Mouse (Mus musculus): ENCODE measurements around the gene Hoxb9. TPM values are rescaled to one million over a fixed set of nuclear protein-coding genes. Genes with fewer than 3 reads are reported as not detected.

Hoxb9 gene
- polyA plus RNA-seq, 1 experiment from 2014 or later: 7.2 TPM

DNA sequence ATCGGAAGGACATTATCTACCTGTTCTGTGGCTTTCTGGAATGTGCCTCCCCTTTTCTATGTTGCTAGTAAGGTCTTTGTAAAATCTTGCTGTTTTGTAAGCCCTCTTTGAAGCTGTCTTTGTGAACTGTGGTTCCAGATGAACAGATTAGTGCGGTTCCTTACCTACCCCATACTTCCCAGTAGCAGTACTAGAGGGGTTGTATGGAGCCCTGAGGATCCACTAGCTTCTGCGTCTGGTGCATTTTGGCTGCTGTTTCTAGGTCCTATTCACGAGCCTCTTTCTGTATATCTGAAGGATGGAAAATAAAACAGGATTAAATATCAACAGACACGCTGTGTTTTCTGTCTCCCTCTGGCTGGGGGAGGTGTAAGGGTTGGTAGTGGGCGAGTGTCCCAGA is 18.6 kb downstream of the Hoxb9 start:
- peak overlapping the region; percentile 95 for H3K27ac ChIP-seq
- ATAC-seq (ENCODE audit: low FRiP score): no peak
- H3K27me3 ChIP-seq: peaks cover 96% of the 10 kb centered on the region
- H3K9ac ChIP-seq: peak overlapping the region; percentile 60
- peak overlapping the region; percentile 48 for H3K4me3 ChIP-seq
- H3K9me3 ChIP-seq: no peaks in the 10 kb centered on the region
- H3K4me1 ChIP-seq (replicated peaks): peaks cover 3% of the 10 kb centered on the region; the same call in 1 of the 2 replicates
- peak overlapping the region; percentile 54 for H3K4me2 ChIP-seq
- H3K36me3 ChIP-seq: no peaks in the 10 kb centered on the region
- 13% methylated on average over 6 of the region's 6 CpGs for WGBS

- Histone ChIP-seq H3K27me3 (peaks cover 96% of the 10 kb centered on the region), H3K4me3 (peak overlapping the region; percentile 57), H3K4me2 (peak overlapping the region; percentile 54), H3K9me3 (no peaks in the 10 kb centered on the region), H3K27ac (peak overlapping the region; percentile 95), H3K9ac (peak overlapping the region; percentile 65), H3K4me1 (replicated peaks) (0 out of 2 replicates have a peak, but pooled peaks cover 3% of the 10 kb centered on the region), H3K36me3 (no peaks in the 10 kb centered on the region)
- no peak for ATAC-seq (ENCODE audit: low FRiP score)
- 5% methylated on average over 17 of the region's 17 CpGs for WGBS
Measured at GRCm38 (mm10) chr11:96290705-96291355, 19.6 kb downstream of the Hoxb9 start.

DNA sequence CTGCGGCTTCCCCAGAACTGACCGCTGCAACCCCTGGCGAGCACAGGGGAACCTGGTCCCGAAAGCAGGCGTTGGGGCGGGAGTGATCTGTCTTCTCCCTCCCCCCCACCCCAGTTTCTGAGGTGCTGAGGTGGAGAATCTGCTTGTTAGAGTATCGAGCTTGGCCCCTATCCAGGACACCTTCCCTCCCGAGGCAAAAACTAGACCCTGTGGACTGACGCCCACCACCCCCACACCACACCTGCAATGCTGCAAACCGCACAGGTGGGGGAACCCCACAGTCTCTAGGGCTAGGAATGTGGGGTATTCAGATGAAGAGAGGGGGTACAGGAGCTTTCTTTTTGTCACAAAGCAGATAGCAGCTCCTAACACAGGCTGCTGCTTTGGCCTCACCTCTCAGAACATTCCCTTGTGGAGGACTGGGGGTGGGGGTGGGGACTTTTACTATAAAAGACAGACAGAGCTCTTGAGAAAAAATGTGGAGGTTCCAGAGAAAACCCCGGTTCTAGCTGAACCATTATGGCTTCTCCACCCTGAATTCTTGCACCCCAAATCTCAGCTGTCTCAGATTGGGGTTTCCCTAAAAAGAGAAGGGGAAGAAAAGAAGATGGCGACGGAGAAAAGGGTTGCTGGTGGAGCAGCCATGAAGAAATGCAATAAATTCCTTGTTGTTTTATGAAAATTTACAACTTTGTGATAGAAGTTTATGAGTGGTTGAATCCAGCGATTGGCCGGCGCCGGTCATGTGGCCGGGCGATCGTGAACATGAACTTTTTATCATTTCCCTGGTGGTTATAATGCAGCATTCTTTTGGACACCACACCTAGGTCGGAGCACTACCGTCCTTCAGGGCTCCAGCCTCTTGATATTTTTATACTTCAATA is 20.7 kb downstream of the Hoxb9 start, which contains the start of gene Hoxb6:
TSS of gene Hoxb6 (plus strand) at position 796 of the 884 bp plus-strand sequence.
- Histone ChIP-seq H3K9me3 (no peaks in the 10 kb centered on the region), H3K27ac (peak within 1 kb of the TSS; percentile 100), H3K4me3 (peak within 1 kb of the TSS; percentile 57), H3K4me2 (peak within 1 kb of the TSS; percentile 54), H3K36me3 (no peaks in the 10 kb centered on the region), H3K9ac (peak within 1 kb of the TSS; percentile 99), H3K27me3 (peaks cover 96% of the 10 kb centered on the region), H3K4me1 (replicated peaks) (no peaks in the 10 kb centered on the region)
- no peak for ATAC-seq (ENCODE audit: low FRiP score)
- WGBS: 5% methylated on average over 22 of the region's 22 CpGs

- Histone ChIP-seq H3K4me2 (peak overlapping the region; percentile 15; the same call in 1 of the 2 replicates), H3K9ac (peak overlapping the region; percentile 99), H3K4me1 (replicated peaks) (no peaks in the 10 kb centered on the region), H3K27ac (peak overlapping the region; percentile 100), H3K9me3 (no peaks in the 10 kb centered on the region), H3K36me3 (no peaks in the 10 kb centered on the region), H3K27me3 (peaks cover 96% of the 10 kb centered on the region), H3K4me3 (peak overlapping the region; percentile 57)
- WGBS: 4% methylated on average over 12 of the region's 12 CpGs
- ATAC-seq (ENCODE audit: low FRiP score): no peak
Measured at GRCm38 (mm10) chr11:96292565-96293301, 21.5 kb downstream of the Hoxb9 start.

DNA sequence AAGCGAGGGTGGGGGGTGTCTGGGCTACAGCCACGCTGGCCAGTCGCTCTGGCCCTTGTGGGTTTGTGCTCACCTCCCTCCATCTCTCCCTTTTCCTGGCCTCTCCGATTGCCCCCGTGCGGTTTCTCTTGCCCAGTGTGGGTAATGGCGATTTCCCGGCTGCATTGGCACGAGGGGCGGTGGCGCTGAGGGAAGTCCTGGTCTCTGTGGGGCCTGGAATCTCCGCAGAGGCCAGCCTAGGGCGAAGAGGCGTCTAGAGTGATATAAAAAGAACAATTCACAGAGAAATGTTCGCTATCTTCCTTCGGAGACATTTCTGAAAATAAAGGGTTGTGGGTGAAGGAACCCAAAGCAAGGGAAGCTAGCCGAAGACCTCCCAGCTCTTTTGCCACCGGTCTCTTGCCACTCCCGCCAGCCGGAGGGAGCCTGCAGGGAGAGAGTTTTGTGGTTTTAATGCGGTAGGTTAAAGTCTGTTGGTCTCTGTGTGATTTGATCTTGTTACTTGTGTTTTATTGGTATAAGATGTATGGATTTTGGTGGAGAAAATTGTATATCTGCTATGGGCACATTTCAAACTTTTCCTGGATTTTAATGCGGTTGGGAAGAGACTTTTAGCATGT is 22.2 kb downstream of the Hoxb9 start:
- peaks cover 96% of the 10 kb centered on the region for H3K27me3 ChIP-seq
- H3K4me1 ChIP-seq (replicated peaks): no peaks in the 10 kb centered on the region
- peak overlapping the region; percentile 100 for H3K27ac ChIP-seq
- H3K9me3 ChIP-seq: no peaks in the 10 kb centered on the region
- H3K4me2 ChIP-seq: peak overlapping the region; percentile 15; the same call in 1 of the 2 replicates
- peak overlapping the region; percentile 57 for H3K4me3 ChIP-seq
- no peaks in the 10 kb centered on the region for H3K36me3 ChIP-seq
- no peak for ATAC-seq (ENCODE audit: low FRiP score)
- H3K9ac ChIP-seq: peak overlapping the region; percentile 99
- WGBS: 4% methylated on average over 22 of the region's 22 CpGs

- Histone ChIP-seq H3K27me3 (peaks cover 93% of the 10 kb centered on the region), H3K27ac (peak overlapping the region; percentile 100), H3K9ac (peak overlapping the region; percentile 99), H3K9me3 (no peaks in the 10 kb centered on the region), H3K36me3 (no peaks in the 10 kb centered on the region), H3K4me3 (peak overlapping the region; percentile 57), H3K4me1 (replicated peaks) (no peaks in the 10 kb centered on the region; the same call in 1 of the 2 replicates), H3K4me2 (peak overlapping the region; percentile 83)
- 1% methylated on average over 32 of the region's 32 CpGs for WGBS
- ATAC-seq (ENCODE audit: low FRiP score): no peak; the same call in 1 of the 2 replicates
Measured at GRCm38 (mm10) chr11:96294245-96295091, 23.2 kb downstream of the Hoxb9 start.

- H3K9ac ChIP-seq: peak overlapping the region; percentile 99
- H3K27me3 ChIP-seq: peaks cover 93% of the 10 kb centered on the region
- ATAC-seq (ENCODE audit: low FRiP score): no peak
- H3K27ac ChIP-seq: peak overlapping the region; percentile 100
- H3K9me3 ChIP-seq: no peaks in the 10 kb centered on the region
- no peaks in the 10 kb centered on the region; the same call in none of the 2 replicates for H3K4me1 ChIP-seq (replicated peaks)
- WGBS: under 1% methylated on average over 30 of the region's 30 CpGs
- H3K4me3 ChIP-seq: peak overlapping the region; percentile 57
- no peaks in the 10 kb centered on the region for H3K36me3 ChIP-seq
- peak overlapping the region; percentile 83 for H3K4me2 ChIP-seq
Measured at GRCm38 (mm10) chr11:96295092-96295835, 24.0 kb downstream of the Hoxb9 start.

- peak overlapping the region; percentile 83 for H3K4me2 ChIP-seq
- peak overlapping the region; percentile 99 for H3K9ac ChIP-seq
- no peaks in the 10 kb centered on the region for H3K36me3 ChIP-seq
- peak overlapping the region; percentile 57 for H3K4me3 ChIP-seq
- 0% methylated on average over 2 of the region's 2 CpGs for WGBS
- H3K4me1 ChIP-seq (replicated peaks): no peaks in the 10 kb centered on the region; the same call in none of the 2 replicates
- no peaks in the 10 kb centered on the region for H3K9me3 ChIP-seq
- no peak for ATAC-seq (ENCODE audit: low FRiP score)
- H3K27ac ChIP-seq: peak overlapping the region; percentile 100
- peaks cover 96% of the 10 kb centered on the region for H3K27me3 ChIP-seq
Measured at GRCm38 (mm10) chr11:96296997-96297396, 25.7 kb downstream of the Hoxb9 start.

- H3K9ac ChIP-seq: peak overlapping the region; percentile 99
- 5% methylated on average over 3 of the region's 3 CpGs for WGBS
- H3K9me3 ChIP-seq: no peaks in the 10 kb centered on the region
- peak overlapping the region; percentile 57 for H3K4me3 ChIP-seq
- H3K4me2 ChIP-seq: peak overlapping the region; percentile 83
- peak overlapping the region; percentile 100 for H3K27ac ChIP-seq
- no peak for ATAC-seq (ENCODE audit: low FRiP score)
- H3K4me1 ChIP-seq (replicated peaks): no peaks in the 10 kb centered on the region; the same call in none of the 2 replicates
- no peaks in the 10 kb centered on the region for H3K36me3 ChIP-seq
- H3K27me3 ChIP-seq: peaks cover 96% of the 10 kb centered on the region
Measured at GRCm38 (mm10) chr11:96297428-96297827, 26.2 kb downstream of the Hoxb9 start.

- H3K4me3 ChIP-seq: peak overlapping the region; percentile 57
- H3K9me3 ChIP-seq: no peaks in the 10 kb centered on the region
- ATAC-seq (ENCODE audit: low FRiP score): no peak
- H3K4me1 ChIP-seq (replicated peaks): no peaks in the 10 kb centered on the region; the same call in none of the 2 replicates
- WGBS: 1% methylated on average over 11 of the region's 11 CpGs
- peak overlapping the region; percentile 99 for H3K9ac ChIP-seq
- peaks cover 95% of the 10 kb centered on the region for H3K27me3 ChIP-seq
- peak overlapping the region; percentile 100 for H3K27ac ChIP-seq
- H3K4me2 ChIP-seq: peak overlapping the region; percentile 83
- H3K36me3 ChIP-seq: no peaks in the 10 kb centered on the region
Measured at GRCm38 (mm10) chr11:96297968-96298635, 26.8 kb downstream of the Hoxb9 start.
